ENCODE assay signal across 8 mouse cellular contexts in genomic region chr5:33737903-33738321, GRCm38 (mm10). TPM values are rescaled to one million over a fixed set of nuclear protein-coding genes. Genes with fewer than 3 reads are reported as not detected.
A peak's percentile ranks its signal among the peaks of the same experiment; 100 is the strongest.
DNase-seq lines count a peak whose midpoint lies in the region; ATAC-seq and TF ChIP-seq lines count a peak whose summit lies in the region.

No protein-coding gene starts in this region.

- peak; percentile 49 for DNase-seq in thymus, adult 2 months
- no peak for DNase-seq in thymus, adult 18-20 months
- DNase-seq in cerebellum, adult 9-10 months: peak; percentile 55
- DNase-seq in frontal cortex, postnatal 10 days (ENCODE audit: low spot score in 2 of 2): peak; percentile 36 to 57
- DNase-seq in limb, embryonic 11.5 days (ENCODE audit: low spot score): peak; percentile 88
- peak; percentile 50 for DNase-seq in thymus, postnatal 25 days

- no peak overlapping the region for H3K4me2 ChIP-seq in intestine, embryonic 16.5 days (ENCODE audit: low read depth, low read length)
- H3K4me2 ChIP-seq in limb, embryonic 11.5 days (ENCODE audit: low read depth, severe bottlenecking): no peak overlapping the region
- H3K4me2 ChIP-seq in neural tube, embryonic 12.5 days (replicated peaks): no peak overlapping the region

- TF ChIP-seq CTCF in thymus, adult 2 months (IDR thresholded peaks at IDR 0.05; ENCODE audit: borderline replicate concordance, control insufficient read depth, extremely low read depth, insufficient read depth, low read length, poor library complexity): 0 out of 2 replicates have a peak, but pooled peaks have one; percentile 27

- TF ChIP-seq POLR2A in thymus, adult 2 months (IDR thresholded peaks at IDR 0.05; ENCODE audit: control insufficient read depth, extremely low read depth, insufficient read depth, low read length, poor library complexity): no peak

- no peaks in the 10 kb centered on the region for H3K9me3 ChIP-seq in intestine, embryonic 16.5 days (ENCODE audit: control insufficient read depth, low read length)
- H3K9me3 ChIP-seq in limb, embryonic 11.5 days (ENCODE audit: control insufficient read depth, low read length): no peaks in the 10 kb centered on the region
- no peaks in the 10 kb centered on the region for H3K9me3 ChIP-seq in neural tube, embryonic 12.5 days

- no peaks in the 10 kb centered on the region for H3K4me1 ChIP-seq in thymus, adult 2 months (replicated peaks; ENCODE audit: control insufficient read depth, insufficient read depth, low read length)
- H3K4me1 ChIP-seq in intestine, embryonic 16.5 days (ENCODE audit: control insufficient read depth, insufficient read depth, low read length): no peaks in the 10 kb centered on the region
- H3K4me1 ChIP-seq in limb, embryonic 11.5 days (ENCODE audit: control insufficient read depth, insufficient read depth, low read length): no peaks in the 10 kb centered on the region
- H3K4me1 ChIP-seq in neural tube, embryonic 12.5 days: no peaks in the 10 kb centered on the region

- H3K9ac ChIP-seq in intestine, embryonic 16.5 days (ENCODE audit: low read depth, low read length): no peak overlapping the region
- H3K9ac ChIP-seq in limb, embryonic 11.5 days (ENCODE audit: low read length): no peak overlapping the region
- H3K9ac ChIP-seq in neural tube, embryonic 12.5 days: no peak overlapping the region

- H3K4me3 ChIP-seq in thymus, adult 2 months (ENCODE audit: control insufficient read depth, insufficient read depth, low read length): no peak overlapping the region
- H3K4me3 ChIP-seq in intestine, embryonic 16.5 days (ENCODE audit: low read length): no peak overlapping the region
- no peak overlapping the region for H3K4me3 ChIP-seq in limb, embryonic 11.5 days (ENCODE audit: low read depth, low read length)
- no peak overlapping the region for H3K4me3 ChIP-seq in neural tube, embryonic 12.5 days

- peaks cover under 1% of the 10 kb centered on the region for H3K36me3 ChIP-seq in thymus, adult 2 months (ENCODE audit: control insufficient read depth, insufficient read depth, low read length)
- peaks cover 15% of the 10 kb centered on the region; the same call in 1 of the 2 replicates for H3K36me3 ChIP-seq in intestine, embryonic 16.5 days (ENCODE audit: control insufficient read depth, insufficient read depth, low read length)
- peaks cover 7% of the 10 kb centered on the region; the same call in 1 of the 2 replicates for H3K36me3 ChIP-seq in limb, embryonic 11.5 days (ENCODE audit: control insufficient read depth, insufficient read depth, low read length)
- H3K36me3 ChIP-seq in neural tube, embryonic 12.5 days: peaks cover 69% of the 10 kb centered on the region

- H3K27me3 ChIP-seq in thymus, adult 2 months (ENCODE audit: control insufficient read depth, insufficient read depth, low read length): no peaks in the 10 kb centered on the region
- no peaks in the 10 kb centered on the region for H3K27me3 ChIP-seq in intestine, embryonic 16.5 days (replicated peaks; ENCODE audit: control insufficient read depth, insufficient read depth, low read length)
- no peaks in the 10 kb centered on the region for H3K27me3 ChIP-seq in limb, embryonic 11.5 days (ENCODE audit: control insufficient read depth, insufficient read depth, low read length)
- H3K27me3 ChIP-seq in neural tube, embryonic 12.5 days (replicated peaks): no peaks in the 10 kb centered on the region

- ATAC-seq in intestine, embryonic 16.5 days: peak; percentile 52; the same call in 1 of the 2 replicates
- peak; percentile 40; the same call in 1 of the 2 replicates for ATAC-seq in limb, embryonic 11.5 days (ENCODE audit: insufficient number of reproducible peaks, low FRiP score, low TSS enrichment, low read depth)
- peak; percentile 59; the same call in 1 of the 2 replicates for ATAC-seq in neural tube, embryonic 12.5 days (ENCODE audit: low FRiP score, low read depth)

- 29% methylated on average over 7 of the region's 7 CpGs for WGBS in thymus, adult 2 months
- WGBS in intestine, embryonic 16.5 days: 19% methylated on average over 7 of the region's 7 CpGs
- WGBS in limb, embryonic 11.5 days: 24% methylated on average over 7 of the region's 7 CpGs
- WGBS in neural tube, embryonic 12.5 days: 31% methylated on average over 7 of the region's 7 CpGs

- H3K27ac ChIP-seq in thymus, adult 2 months (ENCODE audit: control insufficient read depth, insufficient read depth, low read length): no peak overlapping the region
- H3K27ac ChIP-seq in intestine, embryonic 16.5 days (ENCODE audit: low read length): no peak overlapping the region
- no peak overlapping the region for H3K27ac ChIP-seq in limb, embryonic 11.5 days (replicated peaks; ENCODE audit: low read depth, low read length)
- no peak overlapping the region for H3K27ac ChIP-seq in neural tube, embryonic 12.5 days

RNA-seq across cellular contexts. Expression of gene Fgfr3, which starts 16.4 kb away (rescaled TPM):
- 4.8 and 6.3 TPM in 2 replicates for polyA plus RNA-seq in thymus, adult 2 months (2012; rRNA removed)
- 9.0 and 9.8 TPM in 2 replicates for polyA plus RNA-seq in intestine, embryonic 16.5 days (2015; fragmentation: Nextera tagmentation; extraction: Ambion mirVana)
- polyA plus RNA-seq in limb, embryonic 11.5 days (2014; fragmentation: Nextera tagmentation; extraction: Ambion mirVana): 11.6 TPM in 2 replicates
- polyA plus RNA-seq in neural tube, embryonic 12.5 days (2016; fragmentation: Nextera tagmentation; extraction: Ambion mirVana): 58.5 and 62.5 TPM in 2 replicates

RNA-seq across cellular contexts. Expression of gene Letm1, which starts 44.7 kb away (rescaled TPM):
- polyA plus RNA-seq in thymus, adult 2 months (2012; rRNA removed): 69.5 and 82.9 TPM in 2 replicates
- 37.5 and 38.3 TPM in 2 replicates for polyA plus RNA-seq in intestine, embryonic 16.5 days (2015; fragmentation: Nextera tagmentation; extraction: Ambion mirVana)
- 54.4 and 56.4 TPM in 2 replicates for polyA plus RNA-seq in limb, embryonic 11.5 days (2014; fragmentation: Nextera tagmentation; extraction: Ambion mirVana)
- polyA plus RNA-seq in neural tube, embryonic 12.5 days (2016; fragmentation: Nextera tagmentation; extraction: Ambion mirVana): 57.2 and 63.6 TPM in 2 replicates

Comparison
In these comparisons a context has a peak if more than half of its experiments do, and no peak if none do; other contexts are left out.
1. DNase-seq: peak in thymus, adult 2 months (single experiment), cerebellum, adult 9-10 months (single experiment), frontal cortex, postnatal 10 days (2 of 2), limb, embryonic 11.5 days (single experiment) and thymus, postnatal 25 days (single experiment); none in thymus, adult 18-20 months (0 of 2).
2. Peak in every context shown above with its lines, with median percentiles within 50 percentile points of each other: ATAC-seq.